Mouse (Mus musculus): ENCODE data around the gene Tjap1. TPM values are rescaled to one million over a fixed set of nuclear protein-coding genes. Genes with fewer than 3 reads are reported as not detected.

Gene Tjap1
- total RNA-seq, 2 experiments from 2014 or later, result 9.8 to 9.9 TPM

Other genes with a start within 250 kb of the Tjap1 start
- gene Mrps18a, start 172.0 kb downstream of the Tjap1 start, total RNA-seq (2015), result 35.5 and 46.1 TPM in 2 replicates
- gene Mrps18a, start 172.0 kb downstream of the Tjap1 start, total RNA-seq (2017), result 28.7 and 39.4 TPM in 2 replicates
- not detected in 2 replicates for gene Rsph9, start 138.8 kb downstream of the Tjap1 start, total RNA-seq (2015)
- not detected in 2 replicates for gene Rsph9, start 138.8 kb downstream of the Tjap1 start, total RNA-seq (2017)
- gene Mad2l1bp, start 129.5 kb downstream of the Tjap1 start, total RNA-seq (2015), result 20.5 and 20.6 TPM in 2 replicates
- gene Mad2l1bp, start 129.5 kb downstream of the Tjap1 start, total RNA-seq (2017), result 9.5 and 9.9 TPM in 2 replicates
- 29.3 and 30.2 TPM in 2 replicates for gene Gtpbp2, start 122.0 kb downstream of the Tjap1 start, total RNA-seq (2015)
- 47.9 and 49.6 TPM in 2 replicates for gene Gtpbp2, start 122.0 kb downstream of the Tjap1 start, total RNA-seq (2017)
- gene Polh, start 80.4 kb downstream of the Tjap1 start, total RNA-seq (2015), result 14.2 and 18.2 TPM in 2 replicates
- 28.5 and 31.8 TPM in 2 replicates for gene Polh, start 80.4 kb downstream of the Tjap1 start, total RNA-seq (2017)
- gene Xpo5, start 80.2 kb downstream of the Tjap1 start, total RNA-seq (2015), result 16.8 and 21.0 TPM in 2 replicates
- 25.1 and 26.6 TPM in 2 replicates for gene Xpo5, start 80.2 kb downstream of the Tjap1 start, total RNA-seq (2017)
- 22.5 and 27.8 TPM in 2 replicates for gene Polr1c, start 35.0 kb downstream of the Tjap1 start, total RNA-seq (2015)
- 21.4 and 22.4 TPM in 2 replicates for gene Polr1c, start 35.0 kb downstream of the Tjap1 start, total RNA-seq (2017)
- gene Yipf3, start 34.9 kb downstream of the Tjap1 start, total RNA-seq (2015), result 53.9 and 55.1 TPM in 2 replicates
- gene Yipf3, start 34.9 kb downstream of the Tjap1 start, total RNA-seq (2017), result 30.1 and 35.8 TPM in 2 replicates
- gene Lrrc73, start 29.5 kb downstream of the Tjap1 start, total RNA-seq (2015), result 0.34 and 1.2 TPM in 2 replicates
- 0.33 TPM in 1 of 2 replicates, not detected in the other for gene Lrrc73, start 29.5 kb downstream of the Tjap1 start, total RNA-seq (2017)
- gene Dlk2, start 14.4 kb upstream of the Tjap1 start, total RNA-seq (2015), result not detected in 2 replicates
- not detected in 2 replicates for gene Dlk2, start 14.4 kb upstream of the Tjap1 start, total RNA-seq (2017)
- gene Abcc10, start 45.3 kb upstream of the Tjap1 start, total RNA-seq (2015), result 0.87 and 1.8 TPM in 2 replicates
- 2.2 and 5.4 TPM in 2 replicates for gene Abcc10, start 45.3 kb upstream of the Tjap1 start, total RNA-seq (2017)
- gene Zfp318, start 100.7 kb upstream of the Tjap1 start, total RNA-seq (2015), result 3.9 and 10.4 TPM in 2 replicates
- gene Zfp318, start 100.7 kb upstream of the Tjap1 start, total RNA-seq (2017), result 5.2 and 8.3 TPM in 2 replicates
- gene Crip3, start 145.9 kb upstream of the Tjap1 start, total RNA-seq (2015), result not detected in 2 replicates
- not detected in 2 replicates for gene Crip3, start 145.9 kb upstream of the Tjap1 start, total RNA-seq (2017)
- gene Slc22a7, start 155.4 kb upstream of the Tjap1 start, total RNA-seq (2015), result not detected in 2 replicates
- not detected in 2 replicates for gene Slc22a7, start 155.4 kb upstream of the Tjap1 start, total RNA-seq (2017)
- gene Ttbk1, start 204.6 kb upstream of the Tjap1 start, total RNA-seq (2015), result not detected in 2 replicates
- gene Ttbk1, start 204.6 kb upstream of the Tjap1 start, total RNA-seq (2017), result 0.04 TPM in 1 of 2 replicates, not detected in the other
- gene Dnph1, start 213.7 kb upstream of the Tjap1 start, total RNA-seq (2015), result 10.1 and 10.4 TPM in 2 replicates
- gene Dnph1, start 213.7 kb upstream of the Tjap1 start, total RNA-seq (2017), result 4.3 and 5.9 TPM in 2 replicates